Mouse (Mus musculus) CD4-positive helper T cell, adult 2 months (primary cell): ENCODE measurements around the gene Zfand3.

Experiments
- DNase-seq: peaks from one replicate; pipeline ENCODE4 v3.0.0-alpha.2; 2012; ENCODE audit warnings: low read depth, missing footprints, low spot score

Gene Zfand3

GRCm38 (mm10) chr17:30225030-30225740, 220.7 kb downstream of the Zfand3 start:
- DNase-seq, result no peak

DNA sequence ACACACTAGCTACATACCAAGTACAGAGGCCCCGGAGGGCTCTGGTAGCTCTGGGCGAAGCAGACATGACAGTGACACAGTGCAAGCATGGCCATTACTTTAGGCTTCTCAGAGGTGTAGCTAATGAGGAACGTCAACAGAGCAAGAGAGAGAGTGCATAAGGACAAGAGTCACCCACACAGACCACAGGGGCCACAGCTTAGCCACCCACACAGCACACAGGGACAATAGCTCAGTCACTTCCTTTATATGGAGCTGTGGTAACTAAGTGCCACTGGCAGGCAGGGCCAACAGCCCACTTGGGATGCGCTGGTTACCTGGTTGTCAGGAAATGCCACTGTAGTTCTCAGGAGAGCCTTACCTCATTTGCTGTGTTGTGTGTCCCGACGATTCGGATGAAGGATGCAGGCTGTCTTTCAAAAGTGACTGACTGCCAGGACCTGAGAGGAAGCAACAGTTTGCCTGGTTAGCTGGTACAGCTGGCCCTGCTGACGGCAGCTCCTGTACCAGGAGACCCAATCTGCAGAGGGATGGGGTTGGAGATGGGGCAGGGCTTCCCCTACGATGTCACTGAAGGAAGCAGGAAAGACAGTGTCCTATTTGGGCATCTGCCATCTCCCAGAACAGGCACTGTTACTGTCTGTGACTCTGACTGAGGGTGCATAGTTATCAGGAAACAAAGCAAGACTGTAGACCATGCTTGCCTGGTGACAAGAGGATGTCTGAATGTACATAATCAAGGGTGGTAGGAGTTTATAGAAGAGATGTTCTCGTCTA, 224.1 kb downstream of the Zfand3 start:
- no peak for DNase-seq

- no peak for DNase-seq
Measured at GRCm38 (mm10) chr17:30230428-30230827, 225.9 kb downstream of the Zfand3 start.

DNA sequence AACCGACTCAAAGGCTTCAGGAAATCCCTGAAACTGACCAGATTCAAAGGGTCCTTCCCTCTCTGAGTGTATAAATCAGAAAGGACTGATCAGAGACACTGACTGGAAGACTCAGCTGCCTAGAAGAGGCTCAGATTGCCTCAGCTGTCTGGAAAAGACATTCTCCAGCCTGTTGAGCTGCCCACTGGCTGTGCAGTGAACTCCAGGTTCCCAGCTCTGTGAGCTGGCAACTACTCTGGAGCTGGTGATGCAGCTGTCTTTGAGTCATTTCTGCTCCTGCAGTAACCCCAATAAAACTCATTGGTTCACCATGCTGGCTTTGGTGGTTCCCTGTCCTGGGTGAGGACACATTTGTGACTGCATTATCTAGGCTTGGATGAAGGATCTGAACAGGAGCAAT, 226.9 kb downstream of the Zfand3 start:
- DNase-seq, result no peak

- no peak for DNase-seq
Measured at GRCm38 (mm10) chr17:30232698-30233097, 228.2 kb downstream of the Zfand3 start.

- DNase-seq, result no peak
Measured at GRCm38 (mm10) chr17:30235380-30235779, 230.8 kb downstream of the Zfand3 start.

DNA sequence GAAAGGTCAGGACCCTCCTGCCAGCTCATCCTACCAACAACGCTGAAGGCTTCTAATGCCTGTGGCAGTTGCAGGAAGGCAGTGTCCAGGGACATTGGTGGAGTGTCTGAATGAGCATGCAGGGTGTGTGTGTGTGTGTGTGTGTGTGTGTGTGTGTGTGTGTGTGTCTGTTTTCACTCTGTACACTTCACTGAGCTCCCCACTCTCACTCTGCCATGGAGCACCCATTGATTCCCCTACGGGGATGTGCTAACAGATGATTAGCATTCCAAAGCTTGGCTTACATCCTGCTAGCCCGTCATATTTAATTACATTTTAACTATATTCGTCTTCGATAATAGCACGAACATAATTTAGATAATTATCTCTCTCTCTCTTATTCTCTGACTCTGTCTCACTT, 232.1 kb downstream of the Zfand3 start:
- DNase-seq, result no peak

- DNase-seq, result no peak
Measured at GRCm38 (mm10) chr17:30237600-30237999, 233.1 kb downstream of the Zfand3 start.

- DNase-seq, result no peak
Measured at GRCm38 (mm10) chr17:30239458-30239857, 234.9 kb downstream of the Zfand3 start.

DNA sequence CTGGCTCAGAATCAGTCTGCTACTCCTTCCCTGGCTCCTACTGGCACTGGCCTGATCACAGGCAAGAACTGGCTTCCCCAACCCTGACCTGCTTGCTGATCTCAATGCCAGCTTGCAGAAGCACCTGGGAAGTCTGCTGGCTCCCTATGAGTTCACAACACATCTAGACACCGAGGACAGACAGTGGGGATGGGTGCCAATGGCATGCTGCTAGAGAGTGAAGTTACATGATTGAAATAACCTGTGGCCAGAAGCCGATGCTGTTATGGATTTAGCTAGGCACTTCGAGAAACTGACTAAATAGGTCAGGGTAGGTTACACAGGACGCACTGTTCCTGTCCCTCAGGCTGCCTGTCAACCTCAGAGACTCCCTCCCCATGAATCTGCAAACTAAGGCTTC, 236.1 kb downstream of the Zfand3 start:
- DNase-seq, result no peak

DNA sequence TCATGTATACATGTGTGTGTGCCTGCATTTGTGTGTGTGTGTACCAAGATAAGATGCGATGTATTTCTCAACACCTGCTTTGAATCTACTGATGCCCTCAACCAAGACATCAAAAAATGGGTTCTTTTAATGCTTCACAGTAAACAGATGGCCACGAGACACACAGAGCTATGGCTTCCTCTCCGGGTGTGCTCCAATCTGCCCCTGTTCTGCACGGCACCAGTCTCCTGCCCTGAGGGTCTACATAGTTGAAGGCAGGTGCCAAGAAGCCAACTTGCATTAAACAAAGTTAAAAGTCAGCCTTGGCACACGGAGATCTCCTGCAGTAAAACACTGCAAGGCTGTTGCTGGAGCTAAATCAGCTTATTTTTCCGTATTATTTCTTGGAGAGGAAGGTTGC, 236.5 kb downstream of the Zfand3 start:
- DNase-seq, result no peak

DNA sequence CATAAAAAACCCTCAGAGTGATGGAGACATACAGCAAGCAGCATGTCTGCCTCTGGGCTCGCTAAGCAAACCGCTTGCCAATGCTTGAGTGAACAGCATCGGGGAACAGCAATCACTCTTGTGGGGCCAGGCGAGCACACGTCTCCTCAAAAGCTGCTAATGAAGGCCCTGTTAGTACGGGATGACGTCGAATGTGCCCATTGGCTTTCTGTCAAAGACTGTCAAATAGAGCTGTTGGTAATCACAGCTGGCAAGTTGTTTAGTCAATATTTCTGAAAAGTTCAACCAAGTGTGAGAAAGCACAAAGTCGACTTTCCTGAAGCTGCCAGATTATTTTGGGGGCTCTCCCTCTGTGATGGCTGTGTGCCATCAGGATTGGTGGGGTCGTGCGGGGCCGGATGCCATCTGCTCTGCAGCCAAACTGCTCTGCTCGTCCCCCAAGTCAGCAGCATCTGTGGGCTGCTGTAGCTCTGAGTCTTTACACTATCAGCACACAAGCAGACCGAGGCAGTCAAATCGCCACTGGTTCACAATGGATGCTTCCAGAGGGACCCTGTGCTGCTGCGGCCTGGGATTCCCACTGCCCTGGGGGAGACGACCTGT, 237.3 kb downstream of the Zfand3 start:
- DNase-seq, result no peak

DNA sequence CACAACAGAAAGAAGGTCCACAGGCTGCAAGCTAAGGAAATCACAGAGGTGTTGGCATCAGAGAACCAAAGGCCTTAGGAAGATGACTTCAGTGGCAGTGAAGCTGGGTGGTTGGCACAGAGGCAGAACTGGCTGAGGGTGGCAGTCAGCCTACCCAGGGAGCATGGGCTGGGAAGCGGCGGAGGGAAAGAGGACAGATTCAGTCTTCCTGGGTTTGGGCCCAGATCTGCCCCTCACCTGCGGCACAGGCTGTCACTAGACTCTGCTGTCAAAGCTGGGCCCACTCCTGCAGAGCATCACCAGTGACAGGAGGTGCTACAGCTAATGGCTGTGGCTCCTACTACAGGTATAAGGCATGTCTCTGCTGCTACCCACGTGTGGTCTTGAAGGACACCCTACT, 238.1 kb downstream of the Zfand3 start:
- DNase-seq, result no peak

- no peak for DNase-seq
Measured at GRCm38 (mm10) chr17:30243540-30243939, 239.0 kb downstream of the Zfand3 start.

- no peak for DNase-seq
Measured at GRCm38 (mm10) chr17:30244651-30245307, 240.2 kb downstream of the Zfand3 start.

GRCm38 (mm10) chr17:30245308-30245706, 240.8 kb downstream of the Zfand3 start:
- no peak for DNase-seq

DNA sequence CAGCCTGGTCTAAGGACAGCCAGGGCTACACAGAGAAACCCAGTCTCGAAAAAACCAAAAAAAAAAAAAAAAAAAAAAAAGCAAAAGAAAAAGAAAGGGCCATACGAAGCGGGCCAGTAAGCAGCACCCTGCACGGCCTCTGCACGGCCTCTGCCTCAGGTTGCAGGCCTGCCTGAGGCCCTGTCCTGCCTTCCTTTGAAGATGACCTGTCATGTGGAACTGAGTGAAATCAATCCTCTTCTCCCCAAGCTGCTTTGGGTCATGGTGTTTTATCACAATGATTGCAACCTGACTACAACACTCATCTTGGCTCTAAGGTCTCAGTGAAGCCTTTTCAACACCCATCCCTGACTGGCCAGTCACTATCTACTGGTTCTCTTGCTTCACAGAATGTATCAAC, 248.5 kb downstream of the Zfand3 start:
- DNase-seq, result no peak

- no peak for DNase-seq
Measured at GRCm38 (mm10) chr17:30253924-30254323, 249.4 kb downstream of the Zfand3 start.

GRCm38 (mm10) chr17:30255928-30256560, 251.5 kb downstream of the Zfand3 start:
- DNase-seq, result no peak

DNA sequence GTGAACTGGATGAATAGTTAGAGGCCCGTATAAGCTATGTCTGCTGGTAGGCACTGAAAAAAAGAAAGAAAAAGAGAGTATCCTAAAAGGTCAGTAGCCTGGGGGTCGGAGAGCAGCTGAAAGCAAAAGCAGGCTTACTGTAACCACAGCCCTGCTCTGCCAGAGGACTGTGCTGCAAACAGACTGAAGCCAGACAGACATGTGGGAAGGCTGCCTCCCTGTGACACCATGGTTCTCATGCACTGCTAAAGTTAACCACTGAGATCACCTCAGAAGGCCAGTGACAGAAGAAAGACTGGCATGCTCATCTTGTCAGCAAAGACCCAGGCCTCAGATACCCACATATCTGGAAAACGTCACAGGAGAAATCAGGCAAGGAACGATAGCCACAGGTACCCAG, 253.9 kb downstream of the Zfand3 start:
- DNase-seq, result no peak

- no peak for DNase-seq
Measured at GRCm38 (mm10) chr17:30259938-30260337, 255.4 kb downstream of the Zfand3 start.
